Mouse (Mus musculus): ENCODE data around the gene 1110051M20Rik. TPM values are rescaled to one million over a fixed set of nuclear protein-coding genes. Genes with fewer than 3 reads are reported as not detected.

Gene 1110051M20Rik
- total and polyA plus RNA-seq, 3 experiments, result 21.1 to 34.0 (median 26.2) TPM

- Histone ChIP-seq H3K4me3 (replicated peaks in 1 of 3; ENCODE audit: low read depth in 2 of 3, low read length in 2 of 3, poor library complexity in 1 of 3) (no peak overlapping the region), H3K27ac (ENCODE audit: insufficient read depth, low read depth) (no peak overlapping the region), H3K4me1 (ENCODE audit: control insufficient read depth in 1 of 2, insufficient read depth in 2 of 2) (no peaks in the 10 kb centered on the region), H3K9ac (ENCODE audit: insufficient read depth, low read depth) (no peak overlapping the region), H3K36me3 (replicated peaks in 1 of 2; ENCODE audit: control insufficient read depth in 1 of 2, insufficient read depth in 1 of 2, low read length in 1 of 2) (peaks cover 0 to 10% of the 10 kb centered on the region in 2 experiments), H3K79me2 (replicated peaks; ENCODE audit: control insufficient read depth, extremely low read depth, insufficient read depth, poor library complexity, severe bottlenecking) (no peaks in the 10 kb centered on the region), H3K9me3 (replicated peaks; ENCODE audit: low read length) (no peaks in the 10 kb centered on the region), H3K4me2 (ENCODE audit: insufficient read depth, low read depth, poor library complexity, severe bottlenecking) (no peak overlapping the region), H3K27me3 (replicated peaks) (no peaks in the 10 kb centered on the region)
- dilution Hi-C loops (cut with MboI; ENCODE audit: extremely low pct_ligation_motif_present, extremely low pct_unique_long_range_greater_than_20kb, low sequenced_read_pairs) (no loop called here), in situ Hi-C loops (cut with MboI; ENCODE audit: low pct_ligation_motif_present, low pct_unique_long_range_greater_than_20kb, low sequenced_read_pairs) (no loop called here)
- TF ChIP-seq UBTF (IDR thresholded peaks at IDR 0.05; ENCODE audit: low read depth, low read length) (no peak), KAT2A (IDR thresholded peaks at IDR 0.05; ENCODE audit: insufficient replicate concordance, low read length) (no peak), POLR2AphosphoS2 (IDR thresholded peaks at IDR 0.05; ENCODE audit: low read depth, low read length) (no peak), NRF1 (IDR thresholded peaks at IDR 0.05; ENCODE audit: low read depth, low read length) (no peak), ELF1 (IDR thresholded peaks at IDR 0.05; ENCODE audit: low read depth, low read length) (no peak), CHD2 (IDR thresholded peaks at IDR 0.05; ENCODE audit: low read length) (no peak), ETS1 (conservative IDR thresholded peaks at IDR 0.05; ENCODE audit: low read depth, low read length) (no peak), USF2 (conservative IDR thresholded peaks at IDR 0.05; ENCODE audit: low read depth, low read length) (no peak), TCF12 (IDR thresholded peaks at IDR 0.05; ENCODE audit: low read depth, low read length) (no peak), BHLHE40 (IDR thresholded peaks at IDR 0.05; ENCODE audit: low read depth, low read length) (no peak), MAFK (IDR thresholded peaks at IDR 0.05; ENCODE audit: insufficient replicate concordance, low read length) (no peak)
- DNase-seq (ENCODE audit: extremely low read depth), result no peak
Measured at GRCm38 (mm10) chr2:91320559-91321529, 123.7 kb downstream of the 1110051M20Rik start.

GRCm38 (mm10) chr2:91314184-91314583 is 130.3 kb downstream of the 1110051M20Rik start:
- H3K36me3 ChIP-seq (replicated peaks in 1 of 2; ENCODE audit: control insufficient read depth in 1 of 2, insufficient read depth in 1 of 2, low read length in 1 of 2), result peaks cover 0 to 3% of the 10 kb centered on the region in 2 experiments
- TF ChIP-seq CHD2 (IDR thresholded peaks at IDR 0.05; ENCODE audit: low read length), result no peak
- TF ChIP-seq GABPA (IDR thresholded peaks at IDR 0.05; ENCODE audit: insufficient replicate concordance, low read depth, low read length), result no peak
- no peak for TF ChIP-seq SMC3 (IDR thresholded peaks at IDR 0.05; ENCODE audit: low read depth, low read length)
- TF ChIP-seq TCF12 (IDR thresholded peaks at IDR 0.05; ENCODE audit: low read depth, low read length), result no peak
- TF ChIP-seq MEF2A (IDR thresholded peaks at IDR 0.05; ENCODE audit: borderline replicate concordance, low read depth, low read length), result no peak
- no peaks in the 10 kb centered on the region for H3K9me3 ChIP-seq (replicated peaks; ENCODE audit: low read length)
- H3K4me3 ChIP-seq (replicated peaks in 1 of 3; ENCODE audit: low read depth in 2 of 3, low read length in 2 of 3, poor library complexity in 1 of 3), result no peak overlapping the region
- no peak overlapping the region for H3K27ac ChIP-seq (ENCODE audit: insufficient read depth, low read depth)
- H3K4me1 ChIP-seq (ENCODE audit: control insufficient read depth in 1 of 2, insufficient read depth in 2 of 2), result peaks cover 0 to 7% of the 10 kb centered on the region in 2 experiments; a peak in 2 of 4 replicates
- no peak overlapping the region for H3K4me2 ChIP-seq (ENCODE audit: insufficient read depth, low read depth, poor library complexity, severe bottlenecking)
- no peaks in the 10 kb centered on the region for H3K27me3 ChIP-seq (replicated peaks)
- H3K9ac ChIP-seq (ENCODE audit: insufficient read depth, low read depth), result no peak overlapping the region
- in situ Hi-C loops (cut with MboI; ENCODE audit: low pct_ligation_motif_present, low pct_unique_long_range_greater_than_20kb, low sequenced_read_pairs) (no loop called here), dilution Hi-C loops (cut with MboI; ENCODE audit: extremely low pct_ligation_motif_present, extremely low pct_unique_long_range_greater_than_20kb, low sequenced_read_pairs) (no loop called here)
- DNase-seq (ENCODE audit: extremely low read depth), result no peak
- no peaks in the 10 kb centered on the region for H3K79me2 ChIP-seq (replicated peaks; ENCODE audit: control insufficient read depth, extremely low read depth, insufficient read depth, poor library complexity, severe bottlenecking)
